Mouse (Mus musculus): ENCODE results near the gene Snd1.

DNA sequence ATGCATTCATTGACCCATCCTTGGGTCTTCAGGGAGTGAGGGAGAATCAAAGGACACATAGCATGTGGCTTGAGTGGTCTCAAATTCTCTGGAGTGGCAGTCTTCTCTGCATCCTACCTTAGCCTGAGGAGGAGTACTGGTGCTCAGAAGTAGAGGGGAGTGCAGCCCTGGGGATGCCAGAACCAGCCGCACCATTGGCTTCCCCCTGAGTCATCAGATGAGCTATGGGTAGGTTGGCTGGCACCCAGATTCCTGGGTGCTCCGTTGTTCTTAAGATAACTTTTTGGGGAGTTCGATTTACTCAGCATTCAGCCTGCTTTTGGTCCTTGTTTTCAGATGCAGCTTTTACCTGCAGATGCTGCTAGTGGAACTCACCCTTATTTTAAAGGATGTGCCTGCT is 366.6 kb downstream of the Snd1 start:
- TF ChIP-seq RAD21 (IDR thresholded peaks at IDR 0.05; ENCODE audit: low read depth, low read length) (no peak), JUND (conservative IDR thresholded peaks at IDR 0.05; ENCODE audit: low read depth, low read length) (no peak), EP300 (IDR thresholded peaks at IDR 0.05; ENCODE audit: low read length) (no peak), CTCF (conservative IDR thresholded peaks at IDR 0.05 in 1 of 2, IDR thresholded peaks at IDR 0.05 in 1 of 2; ENCODE audit: low read depth in 2 of 2, low read length in 2 of 2) (no peak), SIN3A (IDR thresholded peaks at IDR 0.05; ENCODE audit: low read length) (no peak), POLR2A (IDR thresholded peaks at IDR 0.05; ENCODE audit: low read depth, low read length) (no peak), NRF1 (IDR thresholded peaks at IDR 0.05; ENCODE audit: low read depth, low read length) (no peak), CHD1 (IDR thresholded peaks at IDR 0.05; ENCODE audit: low read depth, low read length) (no peak), ZMIZ1 (IDR thresholded peaks at IDR 0.05; ENCODE audit: low read depth, low read length) (no peak), MAX (IDR thresholded peaks at IDR 0.05; ENCODE audit: low read length) (no peak), SMC3 (IDR thresholded peaks at IDR 0.05; ENCODE audit: low read depth, low read length) (no peak), POLR2AphosphoS2 (IDR thresholded peaks at IDR 0.05; ENCODE audit: low read depth, low read length) (no peak)
